Mouse (Mus musculus) hindbrain, embryonic 16.5 days (tissue): ENCODE data around the gene Magi1. TPM values are rescaled to one million over a fixed set of nuclear protein-coding genes. Genes with fewer than 3 reads are reported as not detected.

Experiments used
- ATAC-seq: fragments of 200-750 bp; cut with Nextera tagmentation; 2 replicates; pipeline ENCODE4 v1.8.0; 2017; ENCODE audit warnings: moderate TSS enrichment, moderate library complexity
- H3K27ac ChIP-seq: fragments of 300-500 bp; sonication (generic); 2 replicates; pipeline ENCODE4 v1.5.1; 2014; ENCODE audit warnings: low read depth, mild to moderate bottlenecking, control low read depth, low read length, moderate library complexity
- H3K27me3 ChIP-seq: fragments of 300-500 bp; sonication (generic); replicated peaks from 2 replicates; pipeline ENCODE4 v1.6.1; 2014; ENCODE audit warnings: low read length; ENCODE audit not compliant: control insufficient read depth, insufficient read depth
- H3K36me3 ChIP-seq: fragments of 300-500 bp; sonication (generic); 2 replicates; pipeline ENCODE4 v1.6.1; 2014; ENCODE audit warnings: mild to moderate bottlenecking, low read length, moderate library complexity, mixed read lengths; ENCODE audit not compliant: control insufficient read depth, insufficient read depth
- H3K4me1 ChIP-seq: fragments of 300-500 bp; sonication (generic); 2 replicates; pipeline ENCODE4 v1.6.1; 2014; ENCODE audit warnings: low read depth, low read length; ENCODE audit not compliant: control insufficient read depth, insufficient read depth
- H3K4me2 ChIP-seq: fragments of 300-500 bp; sonication (generic); 2 replicates; pipeline ENCODE4 v1.6.1; 2014; ENCODE audit warnings: mild to moderate bottlenecking, low read length, control low read depth, moderate library complexity
- H3K4me3 ChIP-seq: fragments of 300-500 bp; sonication (generic); 2 replicates; pipeline ENCODE4 v1.5.1; 2014; ENCODE audit warnings: mild to moderate bottlenecking, low read length, control low read depth, moderate library complexity
- H3K9ac ChIP-seq: fragments of 300-500 bp; sonication (generic); 2 replicates; pipeline ENCODE4 v1.6.1; 2014; ENCODE audit warnings: low read depth, mild to moderate bottlenecking, control low read depth, low read length, moderate library complexity
- H3K9me3 ChIP-seq: fragments of 300-500 bp; sonication (generic); 2 replicates; pipeline ENCODE4 v1.6.1; 2014; ENCODE audit warnings: mild to moderate bottlenecking, low read length, moderate library complexity; ENCODE audit not compliant: control insufficient read depth
- WGBS: fragments of 180-500 bp; shearing (Covaris S2); extraction: QIAGEN DNeasy Blood & Tissue Kit; methylation state at CpG from one replicate; pipeline ENCODE4 v1.1.7; 2014; 5-methylcytosine and 5-hydroxymethylcytosine counted together
- polyA plus RNA-seq: library from polyadenylated mRNA; unstranded; fragments of >200 nt; fragmentation: Nextera tagmentation; extraction: Ambion mirVana; gene quantifications from 2 replicates; pipeline ENCODE4 v1.2.1, GENCODE M21; 2015

The Magi1 gene
- polyA plus RNA-seq, 1 experiment from 2014 or later: 27.7 TPM

DNA sequence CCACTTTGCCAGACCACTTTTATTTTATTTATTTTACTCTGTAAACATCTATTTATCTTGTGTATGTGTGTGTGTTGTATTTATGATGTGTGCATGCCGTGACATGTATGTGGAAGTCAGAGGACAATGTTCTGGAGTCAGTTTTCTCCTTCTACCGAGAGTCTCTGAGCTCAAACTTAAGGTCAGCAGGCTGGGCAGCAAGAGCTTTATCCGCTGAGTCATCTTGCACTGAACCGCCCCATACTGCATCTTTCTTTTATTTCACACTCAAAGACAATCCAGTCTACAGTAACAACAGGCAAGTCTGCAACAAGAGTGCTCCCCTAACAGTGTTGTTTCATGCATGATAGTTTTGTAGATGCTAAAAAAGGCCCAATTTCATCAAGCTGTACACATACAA lies 207.7 kb downstream of the Magi1 start:
- Histone ChIP-seq H3K9ac (no peak overlapping the region), H3K9me3 (no peaks in the 10 kb centered on the region), H3K4me2 (no peak overlapping the region), H3K4me1 (no peaks in the 10 kb centered on the region; the same call in 1 of the 2 replicates), H3K36me3 (no peaks in the 10 kb centered on the region), H3K27ac (no peak overlapping the region), H3K27me3 (no peaks in the 10 kb centered on the region), H3K4me3 (no peak overlapping the region)
- WGBS: 94% methylated on average over 4 of the region's 4 CpGs
- no peak for ATAC-seq

DNA sequence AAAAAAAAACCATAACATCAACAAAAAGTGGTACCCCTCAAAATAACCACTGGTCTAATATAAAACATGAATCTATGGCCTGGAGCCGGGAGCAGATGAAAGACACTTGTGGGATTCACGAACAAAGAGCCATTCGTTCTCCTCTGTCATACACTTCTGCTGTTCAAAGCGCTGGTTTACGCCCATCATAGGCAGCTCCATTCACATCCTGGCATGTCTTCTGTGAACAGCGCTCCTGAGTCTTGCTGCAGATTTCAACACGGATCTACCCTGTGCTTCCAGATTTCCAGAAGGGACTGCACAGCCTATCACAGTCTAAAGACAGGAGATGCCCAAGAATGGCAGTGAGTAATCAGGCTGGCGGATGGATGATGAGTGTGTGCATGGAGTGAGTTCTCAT lies 208.5 kb downstream of the Magi1 start:
- no peak overlapping the region for H3K4me3 ChIP-seq
- H3K4me2 ChIP-seq: no peak overlapping the region
- no peak overlapping the region for H3K27ac ChIP-seq
- H3K9ac ChIP-seq: no peak overlapping the region
- H3K4me1 ChIP-seq: no peaks in the 10 kb centered on the region; the same call in none of the 2 replicates
- no peaks in the 10 kb centered on the region for H3K36me3 ChIP-seq
- H3K27me3 ChIP-seq: no peaks in the 10 kb centered on the region
- WGBS: 44% methylated on average over 8 of the region's 8 CpGs
- H3K9me3 ChIP-seq: no peaks in the 10 kb centered on the region
- ATAC-seq: peak; percentile 60; the same call in 1 of the 2 replicates

DNA sequence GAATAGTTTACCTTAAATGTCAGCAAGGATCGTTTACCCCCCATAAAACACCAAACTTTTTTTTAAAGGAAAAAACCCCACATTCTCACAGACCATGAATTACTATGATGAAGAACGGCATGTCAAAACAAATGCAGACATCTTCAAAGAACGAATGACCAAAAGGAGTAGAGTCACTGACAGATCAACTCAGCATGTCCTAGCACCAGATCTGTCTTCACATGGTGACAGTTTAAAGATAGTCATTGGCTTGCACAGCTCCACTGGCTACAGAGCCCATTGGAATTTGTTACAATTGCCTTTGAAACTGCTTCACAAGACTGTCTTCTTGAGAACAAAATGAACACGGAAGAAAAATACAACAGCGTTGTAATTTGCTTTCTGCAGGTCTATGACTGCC lies 212.0 kb downstream of the Magi1 start:
- no peak overlapping the region for H3K4me3 ChIP-seq
- no peak for ATAC-seq
- H3K9ac ChIP-seq: no peak overlapping the region
- no peak overlapping the region for H3K27ac ChIP-seq
- no peak overlapping the region for H3K4me2 ChIP-seq
- no peaks in the 10 kb centered on the region for H3K36me3 ChIP-seq
- no peaks in the 10 kb centered on the region; the same call in 1 of the 2 replicates for H3K4me1 ChIP-seq
- H3K9me3 ChIP-seq: no peaks in the 10 kb centered on the region
- 71% methylated on average over 5 of the region's 5 CpGs for WGBS
- H3K27me3 ChIP-seq: no peaks in the 10 kb centered on the region

DNA sequence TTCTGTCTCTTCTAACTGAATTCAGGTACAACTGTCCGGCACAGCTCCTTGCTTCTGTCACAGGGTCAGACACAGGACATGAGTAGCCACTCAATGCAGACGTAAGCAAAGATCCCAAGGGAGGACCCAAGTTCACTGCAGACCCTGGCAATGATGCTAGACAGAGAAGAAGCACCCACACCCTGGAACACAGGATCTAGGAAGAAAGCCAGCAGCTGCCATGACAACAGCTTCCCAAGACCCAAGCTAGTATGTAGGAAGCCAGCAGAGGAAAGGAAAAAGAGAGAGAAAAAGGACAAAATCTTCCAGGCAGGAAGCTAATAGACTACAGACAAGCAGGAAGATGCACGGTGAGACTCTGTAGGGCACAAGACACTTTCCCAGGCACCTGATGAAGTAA lies 213.0 kb downstream of the Magi1 start:
- no peak overlapping the region for H3K4me2 ChIP-seq

DNA sequence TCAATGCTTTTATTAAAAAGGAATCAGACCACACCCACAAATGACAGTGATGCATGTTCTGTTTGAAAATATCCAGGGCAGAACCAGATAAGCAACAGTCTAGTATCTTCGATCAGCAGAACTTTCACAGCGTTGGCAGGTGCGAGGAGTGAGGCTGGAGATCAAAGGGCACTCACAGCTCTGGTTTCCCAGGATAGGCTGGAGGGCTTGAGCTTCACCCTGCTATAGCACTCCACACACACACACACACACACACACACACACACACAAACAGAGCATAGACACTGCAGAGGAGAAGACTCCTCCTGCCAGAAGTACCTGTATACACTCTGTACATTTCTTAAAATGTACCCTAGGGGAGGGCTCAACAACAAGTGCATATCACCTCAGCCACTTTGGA lies 214.3 kb downstream of the Magi1 start:
- H3K9ac ChIP-seq: no peak overlapping the region
- H3K9me3 ChIP-seq: no peaks in the 10 kb centered on the region
- no peak for ATAC-seq
- H3K36me3 ChIP-seq: no peaks in the 10 kb centered on the region
- WGBS: 72% methylated on average over 3 of the region's 3 CpGs
- no peak overlapping the region for H3K4me2 ChIP-seq
- no peak overlapping the region for H3K27ac ChIP-seq
- no peak overlapping the region for H3K4me3 ChIP-seq
- no peaks in the 10 kb centered on the region for H3K27me3 ChIP-seq
- no peaks in the 10 kb centered on the region; the same call in 1 of the 2 replicates for H3K4me1 ChIP-seq

More for the DNA sequence above, 213.0 kb downstream of the Magi1 start:
- no peaks in the 10 kb centered on the region for H3K9me3 ChIP-seq
- H3K4me3 ChIP-seq: no peak overlapping the region
- H3K4me1 ChIP-seq: no peaks in the 10 kb centered on the region; the same call in 1 of the 2 replicates
- no peak overlapping the region for H3K9ac ChIP-seq
- ATAC-seq: peak; percentile 11; the same call in 1 of the 2 replicates
- no peaks in the 10 kb centered on the region for H3K27me3 ChIP-seq
- 74% methylated on average over 3 of the region's 3 CpGs for WGBS
- H3K27ac ChIP-seq: no peak overlapping the region
- H3K36me3 ChIP-seq: no peaks in the 10 kb centered on the region

DNA sequence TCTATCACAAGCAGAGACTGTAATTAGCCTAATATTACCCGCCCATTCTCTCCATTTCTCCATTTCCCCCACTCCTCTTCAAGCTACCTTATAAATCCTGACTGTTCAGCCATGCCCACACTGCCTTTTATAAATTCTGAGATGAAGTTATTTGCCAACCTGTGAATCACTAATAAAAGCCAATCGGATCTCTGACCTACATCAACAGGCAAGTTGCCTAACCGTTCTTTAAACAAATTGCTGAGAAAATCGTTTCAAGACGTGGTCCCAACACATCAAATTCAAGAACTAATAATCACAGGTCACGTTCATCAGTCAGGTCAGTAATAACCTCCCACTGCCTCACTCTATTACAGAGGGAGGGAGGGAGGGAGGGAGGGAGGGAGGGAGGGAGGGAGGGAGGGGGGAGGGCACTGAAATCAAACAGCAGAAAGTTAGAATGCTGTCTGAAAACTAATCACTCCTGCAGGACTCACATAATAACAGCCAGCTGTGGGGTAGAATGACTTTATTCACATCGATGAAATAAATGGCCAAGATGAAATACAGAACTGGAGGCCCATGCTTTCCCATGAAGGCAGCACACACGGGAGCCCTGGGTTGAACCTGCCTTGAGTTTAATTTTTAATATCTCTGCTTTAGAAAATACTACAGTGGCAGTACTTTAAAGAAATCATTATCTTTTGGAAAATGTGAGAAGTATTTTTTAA lies 215.8 kb downstream of the Magi1 start:
- Histone ChIP-seq H3K36me3 (no peaks in the 10 kb centered on the region), H3K4me2 (no peak overlapping the region), H3K9me3 (no peaks in the 10 kb centered on the region), H3K27me3 (no peaks in the 10 kb centered on the region), H3K4me1 (no peaks in the 10 kb centered on the region; the same call in 1 of the 2 replicates), H3K9ac (no peak overlapping the region), H3K27ac (no peak overlapping the region), H3K4me3 (no peak overlapping the region)
- no peak for ATAC-seq
- WGBS: 40% methylated on average over 8 of the region's 8 CpGs

DNA sequence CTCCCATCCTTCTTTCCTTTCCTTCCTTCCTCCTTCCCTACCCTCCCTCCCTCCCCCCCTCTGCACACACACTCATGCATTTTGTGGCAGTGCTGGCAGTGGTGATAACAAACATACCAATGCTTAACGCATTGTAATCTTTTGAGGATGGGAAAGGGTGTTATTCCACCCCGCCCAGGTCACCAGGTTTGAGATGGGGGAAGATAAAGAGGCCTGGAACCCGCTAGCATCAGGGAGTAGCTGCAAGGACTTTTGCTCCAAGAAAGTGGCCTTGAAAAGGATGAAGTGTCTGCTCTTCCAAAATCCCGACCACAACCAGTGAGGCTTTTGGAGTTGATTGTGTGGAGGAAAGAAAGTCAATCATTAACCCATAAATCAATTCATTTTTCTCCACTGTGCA lies 218.9 kb downstream of the Magi1 start:
- Histone ChIP-seq H3K9ac (no peak overlapping the region), H3K9me3 (no peaks in the 10 kb centered on the region), H3K36me3 (no peaks in the 10 kb centered on the region), H3K4me1 (no peaks in the 10 kb centered on the region), H3K27me3 (no peaks in the 10 kb centered on the region), H3K27ac (no peak overlapping the region), H3K4me3 (no peak overlapping the region), H3K4me2 (no peak overlapping the region)
- no peak for ATAC-seq
- WGBS: 76% methylated on average over 4 of the region's 4 CpGs

DNA sequence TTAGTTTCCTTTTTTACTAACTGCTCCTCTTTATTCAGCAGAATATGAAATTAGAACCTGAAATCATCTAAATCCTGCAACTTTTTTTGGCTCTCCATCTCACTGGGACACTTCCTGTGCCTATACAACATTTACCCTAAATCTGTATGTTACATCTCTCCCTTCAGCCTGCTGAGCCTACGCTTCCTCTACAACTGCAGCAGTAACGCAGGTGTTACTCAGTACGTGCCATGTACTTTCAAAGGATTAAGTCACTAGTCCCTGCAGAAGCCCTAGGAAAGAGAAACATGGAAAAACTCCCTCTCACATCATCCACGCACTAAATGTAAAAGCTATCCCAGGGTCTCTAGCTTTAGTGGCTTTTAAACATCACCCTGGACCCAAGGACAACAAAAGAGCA lies 220.2 kb downstream of the Magi1 start:
- no peak for ATAC-seq
- Histone ChIP-seq H3K9me3 (no peaks in the 10 kb centered on the region), H3K4me2 (no peak overlapping the region), H3K4me3 (no peak overlapping the region), H3K36me3 (no peaks in the 10 kb centered on the region), H3K4me1 (no peaks in the 10 kb centered on the region), H3K27me3 (no peaks in the 10 kb centered on the region), H3K27ac (no peak overlapping the region), H3K9ac (no peak overlapping the region)
- 91% methylated on average over 4 of the region's 4 CpGs for WGBS

DNA sequence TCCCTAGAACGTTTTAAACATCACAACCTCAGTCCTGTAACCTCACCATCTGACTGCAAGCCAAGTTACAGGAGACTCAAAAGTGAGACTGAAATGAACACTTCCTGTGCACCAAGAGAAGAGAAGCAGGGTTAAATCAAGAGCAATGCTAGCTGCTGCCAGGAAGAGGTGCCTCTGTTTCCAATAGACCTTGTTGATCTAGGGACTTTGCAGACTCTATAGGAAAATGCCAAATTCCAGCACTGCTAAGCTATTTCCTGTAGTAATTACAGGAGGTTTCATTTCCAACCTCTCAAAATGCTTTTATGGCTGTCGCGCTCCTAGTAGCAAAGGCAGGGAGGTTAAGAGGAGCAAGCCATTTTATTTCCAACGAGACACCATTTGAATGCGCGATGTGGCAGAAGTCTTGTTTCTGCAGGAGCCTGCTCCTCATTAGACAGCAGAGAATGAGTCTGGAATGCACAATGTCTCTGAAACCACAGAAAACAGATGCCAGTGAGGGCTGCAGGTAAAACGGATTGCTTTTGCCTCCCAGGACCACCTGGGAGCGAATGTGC lies 222.2 kb downstream of the Magi1 start:
- Histone ChIP-seq H3K4me2 (no peak overlapping the region), H3K9ac (no peak overlapping the region), H3K4me1 (no peaks in the 10 kb centered on the region), H3K9me3 (no peaks in the 10 kb centered on the region), H3K4me3 (no peak overlapping the region), H3K27ac (no peak overlapping the region), H3K36me3 (no peaks in the 10 kb centered on the region), H3K27me3 (no peaks in the 10 kb centered on the region)
- no peak for ATAC-seq
- WGBS: 62% methylated on average over 8 of the region's 8 CpGs
